Mouse (Mus musculus): ENCODE measurements around the gene Arhgap35. TPM values are rescaled to one million over a fixed set of nuclear protein-coding genes. Genes with fewer than 3 reads are reported as not detected.

Arhgap35 gene
- polyA plus RNA-seq, 1 experiment from 2014 or later = 30.8 TPM

DNA sequence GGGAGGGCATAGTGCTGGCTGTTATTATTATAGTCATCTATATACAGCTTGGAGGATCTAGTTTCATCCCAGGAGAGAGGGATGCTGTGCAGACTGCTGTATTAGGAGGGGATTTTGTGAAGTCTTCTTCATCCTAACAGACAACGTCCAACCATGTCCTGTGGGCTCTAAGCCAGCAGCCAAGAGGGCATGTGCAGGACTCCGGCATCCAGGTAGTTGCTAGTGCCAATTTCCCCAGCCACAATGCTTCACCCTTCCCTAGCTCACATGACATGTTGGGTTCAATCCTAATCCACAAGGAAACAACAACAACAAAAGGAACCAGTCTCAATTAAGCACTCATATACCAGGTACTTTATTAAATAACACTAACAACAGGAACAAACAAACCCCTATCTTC is 15.8 kb downstream of the Arhgap35 start:
- WGBS = 82% methylated on average over 2 of the region's 2 CpGs
- no peak for ATAC-seq (ENCODE audit: low read depth)

DNA sequence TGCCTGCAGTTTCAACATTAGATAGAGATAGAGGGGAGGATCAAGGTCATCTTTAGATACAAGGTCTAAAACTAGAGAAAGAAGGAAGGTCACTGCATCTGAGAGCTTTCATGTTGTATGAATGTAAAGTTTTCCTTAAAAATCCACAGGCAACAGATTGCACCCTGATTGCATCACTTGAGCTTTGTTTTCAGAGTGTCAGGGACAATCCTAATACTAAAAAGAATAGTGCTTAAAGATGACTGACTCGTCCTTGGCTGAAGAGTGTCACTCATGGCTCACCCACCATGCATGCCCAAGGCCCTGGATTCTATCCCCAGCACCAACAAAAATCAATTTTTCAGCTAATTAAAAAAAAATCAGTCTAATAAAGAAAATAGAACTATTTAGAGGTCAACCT is 23.5 kb downstream of the Arhgap35 start:
- ATAC-seq (ENCODE audit: low read depth) = no peak

More for the DNA sequence above, 15.8 kb downstream of the Arhgap35 start:
- Histone ChIP-seq H3K9me3 (no peaks in the 10 kb centered on the region), H3K27ac (replicated peaks) (no peak overlapping the region), H3K4me3 (no peak overlapping the region), H3K9ac (no peak overlapping the region), H3K4me2 (no peak overlapping the region), H3K4me1 (replicated peaks) (peaks cover 20% of the 10 kb centered on the region; the same call in 1 of the 2 replicates), H3K36me3 (peaks cover 20% of the 10 kb centered on the region; the same call in 1 of the 2 replicates), H3K27me3 (no peaks in the 10 kb centered on the region)

DNA sequence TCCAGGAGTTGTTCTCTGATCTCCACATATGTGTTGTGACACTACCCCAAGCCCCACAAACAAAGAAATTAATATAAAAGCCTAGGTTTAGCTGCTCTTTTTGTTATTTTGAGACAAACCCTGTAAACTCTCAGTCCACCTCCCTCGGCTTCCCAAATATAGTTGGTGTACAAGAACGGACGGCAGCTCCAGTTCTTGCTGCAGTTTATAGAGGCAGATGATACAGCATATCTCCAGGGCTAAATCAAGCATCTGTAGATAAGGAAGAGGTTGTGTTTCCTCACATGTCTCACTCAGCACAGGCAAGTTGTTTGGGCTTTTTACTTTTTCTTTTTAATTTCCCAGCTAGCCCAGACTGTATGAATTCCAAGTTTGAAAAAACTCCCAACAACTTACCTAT is 27.1 kb downstream of the Arhgap35 start:
- Histone ChIP-seq H3K36me3 (no peaks in the 10 kb centered on the region), H3K9ac (no peak overlapping the region), H3K4me3 (no peak overlapping the region), H3K4me1 (replicated peaks) (peaks cover 43% of the 10 kb centered on the region), H3K9me3 (no peaks in the 10 kb centered on the region), H3K27ac (replicated peaks) (no peak overlapping the region), H3K27me3 (no peaks in the 10 kb centered on the region), H3K4me2 (no peak overlapping the region)
- no peak for ATAC-seq (ENCODE audit: low read depth)
- 88% methylated on average over 3 of the region's 3 CpGs for WGBS

More for the DNA sequence above, 23.5 kb downstream of the Arhgap35 start:
- Histone ChIP-seq H3K4me2 (no peak overlapping the region), H3K9me3 (no peaks in the 10 kb centered on the region), H3K27ac (replicated peaks) (no peak overlapping the region), H3K36me3 (peaks cover 11% of the 10 kb centered on the region; the same call in 1 of the 2 replicates), H3K4me3 (no peak overlapping the region), H3K9ac (no peak overlapping the region), H3K27me3 (no peaks in the 10 kb centered on the region), H3K4me1 (replicated peaks) (peaks cover 23% of the 10 kb centered on the region)
- WGBS = 80% methylated on average over 1 of the region's 1 CpGs

DNA sequence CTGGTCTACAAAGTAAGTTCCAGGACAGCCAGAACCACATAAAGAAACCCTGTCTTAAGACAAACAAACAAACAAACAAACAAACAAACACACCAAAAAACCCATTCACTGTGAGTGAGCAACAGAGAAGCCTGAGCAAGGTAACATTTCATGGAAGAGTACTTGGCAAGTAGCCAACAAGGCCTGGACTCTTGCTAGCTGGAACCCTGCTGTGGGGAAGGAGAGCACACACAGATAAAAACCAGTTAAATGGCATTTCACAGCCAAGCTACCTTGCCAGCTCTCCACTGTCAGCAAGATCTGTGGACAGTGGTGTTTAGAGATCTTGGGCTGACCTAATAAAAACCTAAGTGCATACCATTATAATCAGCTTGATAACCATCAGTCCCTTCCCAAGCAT is 30.4 kb downstream of the Arhgap35 start:
- H3K4me3 ChIP-seq = no peak overlapping the region
- H3K27me3 ChIP-seq = no peaks in the 10 kb centered on the region
- no peak for ATAC-seq (ENCODE audit: low read depth)
- H3K36me3 ChIP-seq = no peaks in the 10 kb centered on the region
- no peak overlapping the region for H3K4me2 ChIP-seq
- no peak overlapping the region for H3K27ac ChIP-seq (replicated peaks)
- H3K9me3 ChIP-seq = no peaks in the 10 kb centered on the region
- no peak overlapping the region for H3K9ac ChIP-seq
- H3K4me1 ChIP-seq (replicated peaks) = peaks cover 55% of the 10 kb centered on the region

DNA sequence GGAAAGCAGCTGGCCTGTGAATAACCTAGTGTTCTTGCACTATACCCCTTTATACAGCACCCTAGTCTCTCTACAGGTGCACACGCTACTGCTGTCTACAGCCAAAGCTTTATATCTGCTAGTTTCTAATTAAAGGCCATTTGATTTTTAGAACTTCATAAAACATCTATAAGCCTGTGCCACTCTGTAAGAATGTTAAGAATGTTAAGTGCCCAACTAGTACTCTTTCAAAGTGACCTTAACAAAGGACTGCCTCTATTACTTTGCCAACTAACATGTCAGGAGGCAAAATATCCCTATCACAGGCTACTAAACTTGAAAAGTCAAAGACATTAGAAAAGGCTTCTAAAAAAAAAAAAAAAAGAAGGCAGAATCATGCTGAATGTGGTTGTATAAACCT is 31.0 kb downstream of the Arhgap35 start:
- Histone ChIP-seq H3K27me3 (no peaks in the 10 kb centered on the region), H3K9ac (no peak overlapping the region), H3K27ac (replicated peaks) (no peak overlapping the region), H3K4me1 (replicated peaks) (peaks cover 52% of the 10 kb centered on the region), H3K36me3 (no peaks in the 10 kb centered on the region), H3K4me3 (no peak overlapping the region), H3K9me3 (no peaks in the 10 kb centered on the region), H3K4me2 (no peak overlapping the region)
- ATAC-seq (ENCODE audit: low read depth) = no peak
- 76% methylated on average over 1 of the region's 1 CpGs for WGBS

DNA sequence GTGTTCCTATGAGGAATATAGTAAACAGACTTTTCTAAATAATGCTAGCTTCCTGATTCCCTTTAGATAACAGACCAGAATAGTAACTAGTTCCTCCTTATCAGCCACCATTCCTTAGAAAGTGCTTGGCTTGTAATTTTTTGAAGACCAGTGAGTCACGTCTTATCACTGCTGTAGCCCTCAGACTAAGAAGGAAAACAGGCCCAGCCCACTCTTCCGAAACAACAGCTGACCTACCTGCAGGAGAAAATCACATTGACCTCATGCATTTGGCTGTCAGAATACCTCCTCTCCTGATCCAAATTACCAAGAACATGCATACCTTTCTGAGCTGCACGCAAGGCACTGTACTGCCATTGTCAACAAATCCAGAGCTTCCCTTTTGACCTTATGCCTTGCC is 32.5 kb downstream of the Arhgap35 start:
- H3K4me1 ChIP-seq (replicated peaks) = peaks cover 52% of the 10 kb centered on the region
- no peaks in the 10 kb centered on the region for H3K9me3 ChIP-seq
- H3K4me2 ChIP-seq = no peak overlapping the region
- WGBS = 88% methylated on average over 3 of the region's 3 CpGs
- no peaks in the 10 kb centered on the region for H3K36me3 ChIP-seq
- H3K4me3 ChIP-seq = no peak overlapping the region
- H3K27me3 ChIP-seq = no peaks in the 10 kb centered on the region
- H3K9ac ChIP-seq = no peak overlapping the region
- no peak for ATAC-seq (ENCODE audit: low read depth)
- H3K27ac ChIP-seq (replicated peaks) = no peak overlapping the region

DNA sequence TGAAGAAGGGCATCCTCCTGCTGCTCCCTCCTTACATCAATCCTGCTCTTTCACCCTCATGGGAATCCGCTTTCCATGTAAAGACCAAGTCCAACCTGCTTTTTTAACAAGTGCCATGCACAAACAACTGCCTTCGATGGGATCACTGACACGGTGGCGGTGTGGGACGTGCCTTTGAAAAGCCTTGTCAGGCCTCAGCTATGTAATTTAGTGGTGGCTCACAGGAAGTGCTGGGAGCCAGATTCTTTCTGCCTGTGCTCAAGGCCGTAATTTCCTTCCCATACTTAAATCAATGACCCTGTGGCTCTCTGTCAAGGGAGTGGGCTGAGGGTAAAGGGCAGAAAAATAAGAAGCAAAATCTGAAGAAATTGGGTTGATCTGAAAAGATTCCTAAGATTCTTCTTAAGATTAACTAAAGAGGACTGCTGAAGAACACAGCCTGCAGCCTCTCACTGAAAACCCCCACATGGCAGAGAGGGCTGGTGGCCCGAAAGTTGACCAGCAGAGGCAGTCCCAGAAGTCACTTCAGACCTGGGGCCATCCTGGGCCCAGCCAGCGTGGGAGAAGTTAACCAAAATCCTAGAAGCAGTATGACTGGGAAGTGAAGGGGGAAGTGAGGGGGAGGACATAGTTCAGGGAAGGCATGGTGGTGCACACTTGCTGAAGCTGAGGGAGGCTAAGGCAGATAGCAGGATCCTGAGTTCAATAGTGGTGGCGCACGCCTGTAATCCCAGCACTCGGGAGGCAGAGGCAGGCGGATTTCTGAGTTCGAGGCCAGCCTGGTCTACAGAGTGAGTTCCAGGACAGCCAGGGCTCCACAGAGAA is 33.3 kb downstream of the Arhgap35 start:
- Histone ChIP-seq H3K9me3 (no peaks in the 10 kb centered on the region), H3K27me3 (no peaks in the 10 kb centered on the region), H3K27ac (replicated peaks) (peak overlapping the region; percentile 63), H3K4me3 (no peak overlapping the region), H3K4me2 (no peak overlapping the region), H3K36me3 (no peaks in the 10 kb centered on the region), H3K9ac (0 out of 2 replicates have a peak overlapping the region, but pooled peaks have one; percentile 14), H3K4me1 (replicated peaks) (peaks cover 49% of the 10 kb centered on the region)
- 53% methylated on average over 13 of the region's 13 CpGs for WGBS
- ATAC-seq (ENCODE audit: low read depth) = no peak

DNA sequence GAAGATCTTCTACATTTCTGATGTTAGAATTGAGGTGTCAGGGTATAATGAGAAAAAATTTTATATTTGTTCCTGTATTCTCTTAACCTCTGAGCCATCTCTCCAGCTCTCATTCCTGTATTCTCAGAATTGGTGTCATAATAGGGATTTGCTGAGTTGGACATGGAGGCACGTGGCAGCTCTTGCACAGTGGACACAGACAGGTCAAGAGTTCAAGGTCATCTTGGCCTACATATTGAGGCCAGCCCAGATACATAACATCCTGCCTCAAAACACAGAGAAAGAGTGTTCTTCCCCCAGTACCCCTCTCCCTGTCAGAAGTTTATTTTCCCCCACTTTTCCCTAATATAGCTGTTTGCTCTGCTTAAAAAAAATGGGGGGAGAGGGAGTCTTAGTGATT is 38.1 kb downstream of the Arhgap35 start:
- no peak for ATAC-seq (ENCODE audit: low read depth)
- Histone ChIP-seq H3K27me3 (no peaks in the 10 kb centered on the region), H3K36me3 (no peaks in the 10 kb centered on the region), H3K4me1 (replicated peaks) (peaks cover 42% of the 10 kb centered on the region), H3K27ac (replicated peaks) (no peak overlapping the region), H3K4me3 (no peak overlapping the region), H3K9me3 (no peaks in the 10 kb centered on the region), H3K4me2 (no peak overlapping the region), H3K9ac (no peak overlapping the region)
- WGBS = 59% methylated on average over 1 of the region's 1 CpGs

DNA sequence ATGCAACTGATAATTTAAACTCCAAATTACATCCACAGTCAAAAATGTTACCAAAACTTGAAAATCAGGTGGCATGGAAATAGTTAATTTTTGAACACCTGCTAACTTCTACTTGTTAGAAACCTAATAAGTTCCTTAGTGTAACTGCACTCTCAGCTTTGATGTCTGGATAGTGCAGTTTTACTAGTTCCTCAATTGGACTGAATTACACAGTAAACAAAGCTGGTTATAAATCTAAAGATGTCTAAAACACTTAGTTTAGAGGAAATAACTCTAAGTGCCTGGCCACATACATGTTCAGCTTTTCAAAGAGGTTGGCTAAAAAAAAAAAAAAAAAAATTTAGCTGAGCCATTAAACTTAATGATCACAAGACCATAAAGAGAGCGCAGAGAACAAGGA is 43.6 kb downstream of the Arhgap35 start:
- Histone ChIP-seq H3K9ac (no peak overlapping the region), H3K27ac (replicated peaks) (no peak overlapping the region), H3K9me3 (no peaks in the 10 kb centered on the region), H3K36me3 (no peaks in the 10 kb centered on the region), H3K27me3 (no peaks in the 10 kb centered on the region), H3K4me3 (no peak overlapping the region), H3K4me1 (replicated peaks) (peaks cover 21% of the 10 kb centered on the region), H3K4me2 (no peak overlapping the region)
- 74% methylated on average over 1 of the region's 1 CpGs for WGBS
- no peak for ATAC-seq (ENCODE audit: low read depth)

DNA sequence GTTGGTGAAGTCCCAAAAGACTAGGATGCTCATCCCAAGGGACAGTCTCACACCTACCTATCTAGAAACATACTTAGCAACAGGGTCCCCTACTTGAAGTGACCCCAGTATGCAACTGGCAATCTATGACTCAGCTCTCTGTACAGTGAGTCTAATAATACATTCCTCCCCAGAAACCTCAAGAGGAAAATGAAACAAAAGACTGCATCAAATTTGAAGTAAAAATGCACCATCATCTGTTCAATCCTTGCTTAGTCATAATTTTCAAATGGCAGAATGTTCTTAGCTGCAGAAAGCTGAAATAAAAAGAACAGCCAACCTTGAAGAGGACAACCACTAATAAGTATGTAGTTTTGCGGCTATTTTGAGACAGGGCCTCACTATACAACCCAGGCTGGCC is 44.1 kb downstream of the Arhgap35 start:
- Histone ChIP-seq H3K4me1 (replicated peaks) (peaks cover 16% of the 10 kb centered on the region), H3K4me3 (no peak overlapping the region), H3K9ac (no peak overlapping the region), H3K27ac (replicated peaks) (no peak overlapping the region), H3K9me3 (no peaks in the 10 kb centered on the region), H3K4me2 (no peak overlapping the region), H3K36me3 (no peaks in the 10 kb centered on the region), H3K27me3 (no peaks in the 10 kb centered on the region)
- WGBS = 100% methylated on average over 1 of the region's 1 CpGs
- no peak for ATAC-seq (ENCODE audit: low read depth)

DNA sequence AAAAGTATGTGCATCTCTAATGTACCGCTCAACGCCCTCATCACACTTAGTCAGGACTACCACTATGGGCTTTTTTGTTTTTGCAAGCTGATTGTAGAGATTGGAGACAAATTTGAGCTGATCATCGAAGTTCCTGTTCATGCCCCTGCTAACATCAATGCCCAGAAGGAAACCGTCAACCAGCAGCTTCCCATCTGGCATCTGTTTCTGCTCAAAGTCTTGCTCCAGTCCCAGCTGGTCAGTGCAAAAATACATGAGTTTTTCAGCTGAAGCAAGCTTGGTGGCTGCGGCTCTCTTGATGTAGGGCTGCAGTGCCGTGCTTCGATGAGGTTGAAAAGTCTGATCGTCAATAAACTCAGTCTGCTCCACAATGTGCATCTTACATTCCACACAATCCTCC is 50.3 kb downstream of the Arhgap35 start:
- Histone ChIP-seq H3K9me3 (no peaks in the 10 kb centered on the region), H3K36me3 (peaks cover 52% of the 10 kb centered on the region), H3K4me2 (no peak overlapping the region), H3K4me3 (no peak overlapping the region), H3K9ac (no peak overlapping the region), H3K27ac (replicated peaks) (no peak overlapping the region), H3K27me3 (no peaks in the 10 kb centered on the region), H3K4me1 (replicated peaks) (peaks cover 10% of the 10 kb centered on the region; the same call in 1 of the 2 replicates)
- WGBS = 96% methylated on average over 8 of the region's 8 CpGs
- ATAC-seq (ENCODE audit: low read depth) = no peak

DNA sequence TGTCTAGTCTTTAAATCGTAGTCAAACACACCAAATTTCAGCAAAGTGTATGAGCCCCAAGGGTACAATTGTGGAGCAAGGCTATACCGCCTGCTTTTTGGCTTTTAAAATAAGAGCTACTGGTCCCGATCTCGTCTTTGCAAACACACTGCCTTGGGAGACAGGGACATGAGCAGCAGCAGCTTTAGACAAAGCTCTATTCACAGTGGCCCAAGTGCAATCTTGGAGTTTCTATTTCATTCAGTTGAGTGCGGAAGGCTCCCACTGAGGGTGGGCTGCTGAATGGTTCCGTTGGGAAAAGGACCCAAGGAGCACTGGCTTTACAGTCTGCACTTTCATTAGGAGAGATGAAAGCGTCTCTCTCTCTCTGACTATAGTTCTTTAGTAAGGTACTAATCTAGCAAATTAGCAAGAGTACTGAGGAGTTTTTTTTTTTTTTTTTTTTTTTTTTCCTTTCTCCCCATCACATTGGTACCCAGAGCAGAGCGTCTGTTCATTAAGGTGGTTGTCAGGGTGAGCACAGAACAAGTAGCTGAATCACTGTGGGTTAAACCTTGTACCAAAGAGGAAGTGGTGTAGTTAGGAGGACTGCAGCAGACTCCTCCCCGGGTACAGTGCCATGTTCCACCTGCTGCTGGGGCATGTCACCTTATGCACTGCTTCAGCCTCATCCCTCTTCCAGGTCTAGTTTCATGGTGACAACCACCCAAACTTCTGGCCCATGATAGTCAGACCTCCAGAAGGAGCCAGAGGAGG is 56.8 kb downstream of the Arhgap35 start:
- Histone ChIP-seq H3K36me3 (peaks cover 47% of the 10 kb centered on the region), H3K4me2 (no peak overlapping the region), H3K27me3 (no peaks in the 10 kb centered on the region), H3K27ac (replicated peaks) (peak overlapping the region; percentile 56), H3K4me3 (no peak overlapping the region), H3K4me1 (replicated peaks) (peaks cover 64% of the 10 kb centered on the region), H3K9ac (0 out of 2 replicates have a peak overlapping the region, but pooled peaks have one; percentile 12), H3K9me3 (no peaks in the 10 kb centered on the region)
- peak; percentile 63; the same call in 1 of the 2 replicates for ATAC-seq (ENCODE audit: low read depth)
- WGBS = 38% methylated on average over 9 of the region's 9 CpGs

Measured in neural tube, embryonic 13.5 days (tissue).